Mouse (Mus musculus) naive thymus-derived CD4-positive, alpha-beta T cell, adult 2 months (primary cell): ENCODE measurements around the gene Rbm47.
A peak's percentile ranks its signal among the peaks of the same experiment; 100 is the strongest.

ENCODE experiments used
- DNase-seq: peaks from one replicate; pipeline ENCODE4 v3.0.0-alpha.2; 2011; ENCODE audit warnings: low read depth

Rbm47 gene

GRCm38 (mm10) chr5:66085478-66085877, 87.4 kb downstream of the Rbm47 start:
- no peak for DNase-seq

GRCm38 (mm10) chr5:66084541-66084940, 88.4 kb downstream of the Rbm47 start:
- no peak for DNase-seq

GRCm38 (mm10) chr5:66083350-66083749, 89.6 kb downstream of the Rbm47 start:
- peak; percentile 80 for DNase-seq

- DNase-seq = no peak
Observed at GRCm38 (mm10) chr5:66082229-66082572, 90.7 kb downstream of the Rbm47 start.

- no peak for DNase-seq
Observed at GRCm38 (mm10) chr5:66081443-66082228, 91.3 kb downstream of the Rbm47 start.

GRCm38 (mm10) chr5:66080529-66081220, 92.2 kb downstream of the Rbm47 start:
- no peak for DNase-seq

GRCm38 (mm10) chr5:66079358-66080179, 93.3 kb downstream of the Rbm47 start:
- DNase-seq = no peak

- no peak for DNase-seq
Observed at GRCm38 (mm10) chr5:66078491-66079012, 94.4 kb downstream of the Rbm47 start.

GRCm38 (mm10) chr5:66077416-66077815, 95.5 kb downstream of the Rbm47 start:
- peak; percentile 52 for DNase-seq

- no peak for DNase-seq
Observed at GRCm38 (mm10) chr5:66076685-66077301, 96.1 kb downstream of the Rbm47 start.

- no peak for DNase-seq
Observed at GRCm38 (mm10) chr5:66075906-66076305, 97.0 kb downstream of the Rbm47 start.

- peak; percentile 86 for DNase-seq
Observed at GRCm38 (mm10) chr5:66075032-66075488, 97.9 kb downstream of the Rbm47 start.

- no peak for DNase-seq
Observed at GRCm38 (mm10) chr5:66074235-66074634, 98.7 kb downstream of the Rbm47 start.

GRCm38 (mm10) chr5:66073604-66074164, 99.2 kb downstream of the Rbm47 start:
- no peak for DNase-seq

- DNase-seq = no peak
Observed at GRCm38 (mm10) chr5:66071722-66072121, 101.2 kb downstream of the Rbm47 start.

- DNase-seq = no peak
Observed at GRCm38 (mm10) chr5:66070350-66070749, 102.6 kb downstream of the Rbm47 start.

- DNase-seq = peak; percentile 82
Observed at GRCm38 (mm10) chr5:66069470-66070144, 103.3 kb downstream of the Rbm47 start.

GRCm38 (mm10) chr5:66069133-66069469, 103.8 kb downstream of the Rbm47 start:
- peak; percentile 39 for DNase-seq

- DNase-seq = peak; percentile 47
Observed at GRCm38 (mm10) chr5:66068068-66068920, 104.6 kb downstream of the Rbm47 start.

- no peak for DNase-seq
Observed at GRCm38 (mm10) chr5:66067219-66067618, 105.7 kb downstream of the Rbm47 start.
